Mouse (Mus musculus): ENCODE measurements at regions not wholly inside any gene's neighbourhood (a gene's known extent, or its start where the extent isn't known, plus 50 kb on each side); places are given as distances from the start of the nearest gene placed in this dataset.

- Histone ChIP-seq H3K4me3 (ENCODE audit: low read depth, low read length) (no peak overlapping the region), H3K9me3 (replicated peaks; ENCODE audit: control insufficient read depth, low read length) (no peaks in the 10 kb centered on the region), H3K4me1 (ENCODE audit: control insufficient read depth, insufficient read depth, low read length) (no peaks in the 10 kb centered on the region), H3K4me2 (no peak overlapping the region), H3K36me3 (ENCODE audit: control insufficient read depth, insufficient read depth, low read length) (no peaks in the 10 kb centered on the region), H3K27ac (ENCODE audit: low read depth, low read length) (no peak overlapping the region), H3K27me3 (ENCODE audit: control insufficient read depth, insufficient read depth, low read length) (no peaks in the 10 kb centered on the region), H3K9ac (ENCODE audit: low read depth, low read length) (no peak overlapping the region)
- ATAC-seq (replicated peaks; ENCODE audit: insufficient number of reproducible peaks, low FRiP score, low TSS enrichment) = no peak
- WGBS (ENCODE audit: insufficient replicate concordance) = 66% methylated on average over 2 of the region's 2 CpGs
These were observed 54.9 kb downstream of the Cbln1 start for GRCm38 (mm10) chr8:87417466-87417865.

- no peaks in the 10 kb centered on the region for H3K4me1 ChIP-seq (ENCODE audit: control insufficient read depth, insufficient read depth, low read length)
- no peaks in the 10 kb centered on the region for H3K27me3 ChIP-seq (ENCODE audit: control insufficient read depth, insufficient read depth, low read length)
- no peak overlapping the region for H3K27ac ChIP-seq (ENCODE audit: low read depth, low read length)
- 71% methylated on average over 3 of the region's 3 CpGs for whole genome bisulfite sequencing (ENCODE audit: insufficient replicate concordance)
- no peak for ATAC-seq (replicated peaks; ENCODE audit: insufficient number of reproducible peaks, low FRiP score, low TSS enrichment)
- H3K4me3 ChIP-seq (ENCODE audit: low read depth, low read length) = no peak overlapping the region
- H3K4me2 ChIP-seq = no peak overlapping the region
- H3K9ac ChIP-seq (ENCODE audit: low read depth, low read length) = no peak overlapping the region
- H3K36me3 ChIP-seq (ENCODE audit: control insufficient read depth, insufficient read depth, low read length) = no peaks in the 10 kb centered on the region
- no peaks in the 10 kb centered on the region for H3K9me3 ChIP-seq (replicated peaks; ENCODE audit: control insufficient read depth, low read length)
These were observed 57.3 kb downstream of the Cbln1 start for GRCm38 (mm10) chr8:87415051-87415630.

GRCm38 (mm10) chr8:87389016-87389415 is 83.4 kb downstream of the Cbln1 start:
- WGBS (ENCODE audit: insufficient replicate concordance) = 62% methylated on average over 2 of the region's 2 CpGs
- Histone ChIP-seq H3K9ac (ENCODE audit: low read depth, low read length) (no peak overlapping the region), H3K4me2 (no peak overlapping the region), H3K9me3 (replicated peaks; ENCODE audit: control insufficient read depth, low read length) (no peaks in the 10 kb centered on the region), H3K4me3 (ENCODE audit: low read depth, low read length) (no peak overlapping the region), H3K27me3 (ENCODE audit: control insufficient read depth, insufficient read depth, low read length) (no peaks in the 10 kb centered on the region), H3K27ac (ENCODE audit: low read depth, low read length) (no peak overlapping the region), H3K4me1 (ENCODE audit: control insufficient read depth, insufficient read depth, low read length) (no peaks in the 10 kb centered on the region), H3K36me3 (ENCODE audit: control insufficient read depth, insufficient read depth, low read length) (no peaks in the 10 kb centered on the region)
- ATAC-seq (replicated peaks; ENCODE audit: insufficient number of reproducible peaks, low FRiP score, low TSS enrichment) = no peak

- Histone ChIP-seq H3K4me1 (ENCODE audit: control insufficient read depth, insufficient read depth, low read length) (no peaks in the 10 kb centered on the region), H3K4me2 (no peak overlapping the region), H3K9ac (ENCODE audit: low read depth, low read length) (no peak overlapping the region), H3K9me3 (replicated peaks; ENCODE audit: control insufficient read depth, low read length) (no peaks in the 10 kb centered on the region), H3K4me3 (ENCODE audit: low read depth, low read length) (no peak overlapping the region), H3K27me3 (ENCODE audit: control insufficient read depth, insufficient read depth, low read length) (no peaks in the 10 kb centered on the region), H3K36me3 (ENCODE audit: control insufficient read depth, insufficient read depth, low read length) (no peaks in the 10 kb centered on the region), H3K27ac (ENCODE audit: low read depth, low read length) (no peak overlapping the region)
- no peak for ATAC-seq (replicated peaks; ENCODE audit: insufficient number of reproducible peaks, low FRiP score, low TSS enrichment)
- WGBS (ENCODE audit: insufficient replicate concordance) = 68% methylated on average over 12 of the region's 12 CpGs
These were observed 88.7 kb downstream of the Cbln1 start for GRCm38 (mm10) chr8:87383527-87384206.

GRCm38 (mm10) chr8:87382311-87382710 is 90.1 kb downstream of the Cbln1 start:
- Histone ChIP-seq H3K9me3 (replicated peaks; ENCODE audit: control insufficient read depth, low read length) (no peaks in the 10 kb centered on the region), H3K4me3 (ENCODE audit: low read depth, low read length) (no peak overlapping the region), H3K4me2 (no peak overlapping the region), H3K9ac (ENCODE audit: low read depth, low read length) (no peak overlapping the region), H3K4me1 (ENCODE audit: control insufficient read depth, insufficient read depth, low read length) (no peaks in the 10 kb centered on the region), H3K36me3 (ENCODE audit: control insufficient read depth, insufficient read depth, low read length) (no peaks in the 10 kb centered on the region), H3K27ac (ENCODE audit: low read depth, low read length) (no peak overlapping the region), H3K27me3 (ENCODE audit: control insufficient read depth, insufficient read depth, low read length) (no peaks in the 10 kb centered on the region)
- WGBS (ENCODE audit: insufficient replicate concordance) = 80% methylated on average over 5 of the region's 5 CpGs
- no peak for ATAC-seq (replicated peaks; ENCODE audit: insufficient number of reproducible peaks, low FRiP score, low TSS enrichment)

GRCm38 (mm10) chr8:87380791-87381190 is 91.6 kb downstream of the Cbln1 start:
- no peaks in the 10 kb centered on the region for H3K36me3 ChIP-seq (ENCODE audit: control insufficient read depth, insufficient read depth, low read length)
- no peak for ATAC-seq (replicated peaks; ENCODE audit: insufficient number of reproducible peaks, low FRiP score, low TSS enrichment)
- H3K4me3 ChIP-seq (ENCODE audit: low read depth, low read length) = no peak overlapping the region
- H3K4me2 ChIP-seq = no peak overlapping the region
- H3K9me3 ChIP-seq (replicated peaks; ENCODE audit: control insufficient read depth, low read length) = no peaks in the 10 kb centered on the region
- WGBS (ENCODE audit: insufficient replicate concordance) = 66% methylated on average over 3 of the region's 3 CpGs
- no peak overlapping the region for H3K27ac ChIP-seq (ENCODE audit: low read depth, low read length)
- H3K4me1 ChIP-seq (ENCODE audit: control insufficient read depth, insufficient read depth, low read length) = no peaks in the 10 kb centered on the region
- H3K9ac ChIP-seq (ENCODE audit: low read depth, low read length) = no peak overlapping the region
- no peaks in the 10 kb centered on the region for H3K27me3 ChIP-seq (ENCODE audit: control insufficient read depth, insufficient read depth, low read length)

GRCm38 (mm10) chr8:87379296-87379695 is 93.1 kb downstream of the Cbln1 start:
- Histone ChIP-seq H3K27me3 (ENCODE audit: control insufficient read depth, insufficient read depth, low read length) (no peaks in the 10 kb centered on the region), H3K9me3 (replicated peaks; ENCODE audit: control insufficient read depth, low read length) (no peaks in the 10 kb centered on the region), H3K4me3 (ENCODE audit: low read depth, low read length) (no peak overlapping the region), H3K9ac (ENCODE audit: low read depth, low read length) (no peak overlapping the region), H3K4me2 (no peak overlapping the region), H3K36me3 (ENCODE audit: control insufficient read depth, insufficient read depth, low read length) (no peaks in the 10 kb centered on the region), H3K27ac (ENCODE audit: low read depth, low read length) (no peak overlapping the region), H3K4me1 (ENCODE audit: control insufficient read depth, insufficient read depth, low read length) (no peaks in the 10 kb centered on the region)
- no peak for ATAC-seq (replicated peaks; ENCODE audit: insufficient number of reproducible peaks, low FRiP score, low TSS enrichment)
- 86% methylated on average over 8 of the region's 8 CpGs for WGBS (ENCODE audit: insufficient replicate concordance)

- Histone ChIP-seq H3K4me2 (no peak overlapping the region), H3K4me1 (ENCODE audit: control insufficient read depth, insufficient read depth, low read length) (no peaks in the 10 kb centered on the region), H3K27me3 (ENCODE audit: control insufficient read depth, insufficient read depth, low read length) (no peaks in the 10 kb centered on the region), H3K9me3 (replicated peaks; ENCODE audit: control insufficient read depth, low read length) (no peaks in the 10 kb centered on the region), H3K36me3 (ENCODE audit: control insufficient read depth, insufficient read depth, low read length) (no peaks in the 10 kb centered on the region), H3K27ac (ENCODE audit: low read depth, low read length) (no peak overlapping the region), H3K4me3 (ENCODE audit: low read depth, low read length) (no peak overlapping the region), H3K9ac (ENCODE audit: low read depth, low read length) (no peak overlapping the region)
- WGBS (ENCODE audit: insufficient replicate concordance) = 68% methylated on average over 6 of the region's 6 CpGs
- ATAC-seq (replicated peaks; ENCODE audit: insufficient number of reproducible peaks, low FRiP score, low TSS enrichment) = no peak
These were observed 98.4 kb downstream of the Cbln1 start for GRCm38 (mm10) chr8:87374044-87374443.

GRCm38 (mm10) chr8:87373535-87373934 is 98.9 kb downstream of the Cbln1 start:
- no peaks in the 10 kb centered on the region for H3K27me3 ChIP-seq (ENCODE audit: control insufficient read depth, insufficient read depth, low read length)
- H3K9ac ChIP-seq (ENCODE audit: low read depth, low read length) = no peak overlapping the region
- no peak overlapping the region for H3K27ac ChIP-seq (ENCODE audit: low read depth, low read length)
- H3K36me3 ChIP-seq (ENCODE audit: control insufficient read depth, insufficient read depth, low read length) = no peaks in the 10 kb centered on the region
- H3K9me3 ChIP-seq (replicated peaks; ENCODE audit: control insufficient read depth, low read length) = no peaks in the 10 kb centered on the region
- H3K4me3 ChIP-seq (ENCODE audit: low read depth, low read length) = no peak overlapping the region
- 38% methylated on average over 6 of the region's 6 CpGs for WGBS (ENCODE audit: insufficient replicate concordance)
- no peak overlapping the region for H3K4me2 ChIP-seq
- H3K4me1 ChIP-seq (ENCODE audit: control insufficient read depth, insufficient read depth, low read length) = no peaks in the 10 kb centered on the region
- ATAC-seq (replicated peaks; ENCODE audit: insufficient number of reproducible peaks, low FRiP score, low TSS enrichment) = no peak

All from heart, embryonic 11.5 days (tissue).